Mouse (Mus musculus) stomach, postnatal 0 days (tissue): ENCODE measurements around the gene Adgrb3. TPM values are rescaled to one million over a fixed set of nuclear protein-coding genes. Genes with fewer than 3 reads are reported as not detected.

Source experiments
- ATAC-seq: fragments of 200-750 bp; cut with Nextera tagmentation; 2 replicates; pipeline ENCODE4 v1.8.0; 2017; ENCODE audit not compliant: low FRiP score, low TSS enrichment
- DNase-seq: peaks from one replicate; pipeline ENCODE4 v3.0.0-alpha.2; 2016; ENCODE audit warnings: low spot score
- H3K27ac ChIP-seq: fragments of 300-500 bp; sonication (generic); replicated peaks from 2 replicates; pipeline ENCODE4 v1.5.1; 2014; ENCODE audit warnings: mild to moderate bottlenecking, control low read depth
- H3K27me3 ChIP-seq: fragments of 300-500 bp; sonication (generic); 2 replicates; pipeline ENCODE4 v1.6.1; 2014; ENCODE audit warnings: low read length; ENCODE audit not compliant: control insufficient read depth, insufficient read depth
- H3K36me3 ChIP-seq: fragments of 300-500 bp; sonication (generic); 2 replicates; pipeline ENCODE4 v1.6.1; 2014; ENCODE audit warnings: low read length, mixed read lengths; ENCODE audit not compliant: control insufficient read depth, insufficient read depth
- H3K4me1 ChIP-seq: fragments of 300-500 bp; sonication (generic); replicated peaks from 2 replicates; pipeline ENCODE4 v1.6.1; 2014; ENCODE audit warnings: antibody characterized with exemption; ENCODE audit not compliant: control insufficient read depth, insufficient read depth
- H3K4me2 ChIP-seq: fragments of 300-500 bp; sonication (generic); replicated peaks from 2 replicates; pipeline ENCODE4 v1.6.1; 2014; ENCODE audit warnings: low read depth, mild to moderate bottlenecking, control low read depth, moderate library complexity
- H3K4me3 ChIP-seq: fragments of 300-500 bp; sonication (generic); 2 replicates; pipeline ENCODE4 v1.5.1; 2014; ENCODE audit warnings: low read depth, low read length, control low read depth
- H3K9ac ChIP-seq: fragments of 300-500 bp; sonication (generic); 2 replicates; pipeline ENCODE4 v1.6.1; 2014; ENCODE audit warnings: mild to moderate bottlenecking, low read length, control low read depth, mixed read lengths
- H3K9me3 ChIP-seq: fragments of 300-500 bp; sonication (generic); 2 replicates; pipeline ENCODE4 v1.6.1; 2016; ENCODE audit warnings: low read length; ENCODE audit not compliant: control insufficient read depth
- CTCF ChIP-seq: IDR thresholded peaks from 2 replicates; pipeline ENCODE4 v1.5.1; 2016; ENCODE audit warnings: antibody characterized with exemption, low read depth, mild to moderate bottlenecking, moderate library complexity
- EP300 ChIP-seq: optimal IDR thresholded peaks from 2 replicates; pipeline ENCODE3; 2016; ENCODE audit warnings: antibody characterized with exemption
- WGBS: fragments of 180-500 bp; shearing (Covaris S2); extraction: QIAGEN DNeasy Blood & Tissue Kit; methylation state at CpG from one replicate; pipeline ENCODE4 v1.1.7; 2014; 5-methylcytosine and 5-hydroxymethylcytosine counted together
- polyA plus RNA-seq: library from polyadenylated mRNA; unstranded; fragments of >200 nt; fragmentation: Nextera tagmentation; extraction: Ambion mirVana; gene quantifications from 2 replicates; pipeline ENCODE4 v1.2.1, GENCODE M21; 2015

Gene Adgrb3
- polyA plus RNA-seq, 1 experiment from 2014 or later: 1.8 TPM

DNA sequence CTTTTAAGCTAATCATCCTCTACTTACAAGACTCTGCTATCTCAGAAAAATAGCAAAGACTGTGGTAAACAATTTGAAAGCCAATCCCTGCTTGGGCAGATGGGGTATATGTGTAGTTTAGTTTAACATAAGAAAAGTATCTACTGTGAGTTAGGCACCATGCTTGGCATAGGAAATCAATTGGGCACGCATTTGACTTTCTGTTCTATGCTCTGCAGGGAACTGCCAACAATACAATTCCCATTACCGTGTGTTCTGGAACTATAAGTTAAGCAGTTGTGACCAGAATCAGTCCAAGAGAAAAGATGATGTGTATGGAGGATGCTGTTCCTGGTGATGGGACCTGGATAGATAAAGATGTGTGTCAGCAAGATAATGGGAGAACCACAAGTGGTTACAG, 517.2 kb downstream of the Adgrb3 start:
- 82% methylated on average over 2 of the region's 2 CpGs for WGBS
- Histone ChIP-seq H3K36me3 (no peaks in the 10 kb centered on the region), H3K9me3 (no peaks in the 10 kb centered on the region), H3K4me1 (no peaks in the 10 kb centered on the region), H3K27me3 (no peaks in the 10 kb centered on the region), H3K4me2 (no peak overlapping the region), H3K27ac (no peak overlapping the region), H3K9ac (no peak overlapping the region), H3K4me3 (no peak overlapping the region)
- TF ChIP-seq CTCF (no peak), EP300 (no peak)
- DNase-seq (no peak), ATAC-seq (no peak)

DNA sequence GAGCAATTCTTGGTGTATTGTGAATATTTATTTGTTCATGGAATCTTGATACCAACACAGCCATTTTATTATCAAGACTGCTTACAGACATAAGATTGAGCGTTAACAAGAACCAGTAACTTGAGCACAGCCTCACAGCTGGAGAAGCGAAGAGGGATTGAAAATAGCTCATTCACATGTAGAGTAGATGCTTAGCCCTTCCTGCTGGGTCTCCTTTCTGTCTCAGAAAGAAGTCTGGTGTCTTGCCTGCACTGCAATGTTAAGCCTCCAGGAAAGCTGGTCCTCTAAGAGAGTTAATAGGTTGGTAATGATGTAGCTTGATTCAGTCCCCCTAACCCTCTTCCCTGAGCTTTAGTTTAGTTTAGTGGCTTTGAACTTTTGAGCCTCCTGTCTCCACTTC, 519.4 kb downstream of the Adgrb3 start:
- Histone ChIP-seq H3K36me3 (no peaks in the 10 kb centered on the region), H3K4me2 (no peak overlapping the region), H3K27me3 (no peaks in the 10 kb centered on the region), H3K9me3 (no peaks in the 10 kb centered on the region), H3K27ac (no peak overlapping the region), H3K9ac (no peak overlapping the region), H3K4me1 (no peaks in the 10 kb centered on the region), H3K4me3 (no peak overlapping the region)
- WGBS: 45% methylated on average over 2 of the region's 2 CpGs
- DNase-seq (no peak), ATAC-seq (no peak)
- TF ChIP-seq CTCF: no peak
- TF ChIP-seq EP300: no peak

- Histone ChIP-seq H3K4me3 (no peak overlapping the region), H3K27ac (no peak overlapping the region), H3K4me1 (no peaks in the 10 kb centered on the region), H3K9me3 (no peaks in the 10 kb centered on the region), H3K9ac (no peak overlapping the region), H3K4me2 (no peak overlapping the region), H3K27me3 (no peaks in the 10 kb centered on the region), H3K36me3 (no peaks in the 10 kb centered on the region)
- ATAC-seq (no peak), DNase-seq (no peak)
- TF ChIP-seq CTCF: no peak
- no peak for TF ChIP-seq EP300
- WGBS: 72% methylated on average over 8 of the region's 8 CpGs
Measured at GRCm38 (mm10) chr1:25281471-25281870, 548.0 kb downstream of the Adgrb3 start.

DNA sequence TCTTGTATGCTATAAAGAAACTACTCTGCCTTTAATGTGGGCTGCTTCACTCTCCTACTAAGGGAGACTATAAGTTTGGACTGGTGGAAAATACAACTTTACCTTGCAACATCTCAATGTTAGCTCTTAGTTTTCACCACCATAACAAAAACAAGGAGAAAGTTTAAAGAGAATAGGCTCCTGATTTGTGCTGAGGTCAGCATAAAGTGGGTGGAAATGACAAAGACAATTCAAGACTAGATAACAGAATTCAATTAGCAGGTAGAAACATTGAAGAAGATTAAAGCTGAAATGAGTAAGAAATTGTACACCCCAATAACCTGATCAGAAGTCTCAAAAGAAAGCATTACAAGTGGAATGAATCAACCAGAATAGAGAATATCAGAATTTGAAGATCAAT, 578.9 kb downstream of the Adgrb3 start:
- no peak for DNase-seq

DNA sequence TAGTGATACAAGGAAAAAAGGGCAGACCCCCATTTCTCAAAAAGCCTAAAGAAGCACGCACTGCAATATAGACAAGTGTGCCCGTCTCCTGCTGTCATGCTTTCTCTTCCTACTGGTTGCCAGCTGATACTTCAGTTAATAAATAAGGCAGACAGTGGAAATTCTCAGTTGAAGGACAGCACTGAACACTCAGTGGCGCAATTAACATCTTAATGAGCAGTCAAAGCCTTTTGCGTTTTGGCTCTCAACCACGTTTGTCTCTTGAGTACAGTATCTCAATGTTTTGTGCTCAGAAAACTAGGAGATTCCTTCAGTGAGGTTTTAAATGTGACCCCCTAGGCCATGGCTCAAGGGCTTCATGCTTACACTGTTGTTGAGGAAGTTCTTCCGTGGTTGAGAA, 587.1 kb downstream of the Adgrb3 start:
- no peak overlapping the region for H3K9ac ChIP-seq
- WGBS: 77% methylated on average over 6 of the region's 6 CpGs
- H3K36me3 ChIP-seq: no peaks in the 10 kb centered on the region
- DNase-seq (no peak), ATAC-seq (no peak)
- no peaks in the 10 kb centered on the region for H3K27me3 ChIP-seq
- TF ChIP-seq EP300 (no peak), CTCF (no peak)
- H3K4me2 ChIP-seq: no peak overlapping the region
- no peak overlapping the region for H3K4me3 ChIP-seq
- no peaks in the 10 kb centered on the region for H3K4me1 ChIP-seq
- H3K9me3 ChIP-seq: no peaks in the 10 kb centered on the region
- H3K27ac ChIP-seq: no peak overlapping the region

More for the DNA sequence above, 578.9 kb downstream of the Adgrb3 start:
- ATAC-seq: no peak
- no peaks in the 10 kb centered on the region for H3K27me3 ChIP-seq
- no peak overlapping the region for H3K27ac ChIP-seq
- H3K4me2 ChIP-seq: no peak overlapping the region
- H3K4me1 ChIP-seq: no peaks in the 10 kb centered on the region
- H3K36me3 ChIP-seq: no peaks in the 10 kb centered on the region
- no peaks in the 10 kb centered on the region for H3K9me3 ChIP-seq
- H3K4me3 ChIP-seq: no peak overlapping the region
- no peak overlapping the region for H3K9ac ChIP-seq
- no peak for TF ChIP-seq EP300
- TF ChIP-seq CTCF: no peak

- TF ChIP-seq EP300 (no peak), CTCF (no peak)
- no peak for DNase-seq
- ATAC-seq: no peak
- Histone ChIP-seq H3K4me3 (no peak overlapping the region), H3K36me3 (no peaks in the 10 kb centered on the region), H3K27ac (no peak overlapping the region), H3K4me1 (no peaks in the 10 kb centered on the region), H3K9me3 (no peaks in the 10 kb centered on the region), H3K4me2 (no peak overlapping the region), H3K9ac (no peak overlapping the region), H3K27me3 (no peaks in the 10 kb centered on the region)
- 45% methylated on average over 5 of the region's 7 CpGs for WGBS
Measured at GRCm38 (mm10) chr1:25229245-25229750, 600.2 kb downstream of the Adgrb3 start.
